Mouse (Mus musculus) regulatory T cell (primary cell): ENCODE measurements around the gene Wnt11.

Source experiments
- in situ Hi-C: fragments of 300-600 bp; cut with MboI, MseI; formaldehyde crosslinking; loops from one replicate; pipeline ENCODE4 v1.15.1; 2025; ENCODE audit warnings: high pct_unique_total_duplicates

Gene Wnt11

GRCm38 (mm10) chr7:98903884-98904283 is 69.0 kb downstream of the Wnt11 start:
- in situ Hi-C loops, result no loop called here
